Mouse (Mus musculus) WW6 (cell line): Measurements from ENCODE around the gene Dkk3.
"Not testable (repeated sequence)": the region's sequence is repeated elsewhere in the genome, so short reads cannot be mapped to it uniquely, and the experiment has no call there.

ENCODE experiments used
- DNase-seq: peaks from one replicate; pipeline ENCODE4 v3.0.0-alpha.2; 2013; ENCODE audit warnings: low read depth, low spot score

Dkk3 gene

GRCm38 (mm10) chr7:112169955-112170692 is 11.3 kb upstream of the Dkk3 start:
- DNase-seq: no peak

- no peak for DNase-seq
Measured at GRCm38 (mm10) chr7:112165593-112165992, 6.7 kb upstream of the Dkk3 start.

GRCm38 (mm10) chr7:112165032-112165431 is 6.2 kb upstream of the Dkk3 start:
- DNase-seq: not testable (repeated sequence)

GRCm38 (mm10) chr7:112164430-112164829 is 5.6 kb upstream of the Dkk3 start:
- DNase-seq: no peak

GRCm38 (mm10) chr7:112159835-112160234 is 978 bp upstream of the Dkk3 start:
- DNase-seq: no peak

- no peak for DNase-seq
Measured at GRCm38 (mm10) chr7:112158316-112158741, 528 bp downstream of the Dkk3 start.

GRCm38 (mm10) chr7:112157584-112158315 is 1.1 kb downstream of the Dkk3 start:
- no peak for DNase-seq

GRCm38 (mm10) chr7:112155194-112155593 is 3.7 kb downstream of the Dkk3 start:
- no peak for DNase-seq

- DNase-seq: no peak
Measured at GRCm38 (mm10) chr7:112154445-112154844, 4.4 kb downstream of the Dkk3 start.

- DNase-seq: no peak
Measured at GRCm38 (mm10) chr7:112149113-112149512, 9.7 kb downstream of the Dkk3 start.

GRCm38 (mm10) chr7:112147979-112148378 is 10.9 kb downstream of the Dkk3 start:
- DNase-seq: no peak

- DNase-seq: no peak
Measured at GRCm38 (mm10) chr7:112144646-112145179, 14.1 kb downstream of the Dkk3 start.

- no peak for DNase-seq
Measured at GRCm38 (mm10) chr7:112143978-112144377, 14.9 kb downstream of the Dkk3 start.

- no peak for DNase-seq
Measured at GRCm38 (mm10) chr7:112143090-112143500, 15.8 kb downstream of the Dkk3 start.

GRCm38 (mm10) chr7:112142616-112143015 is 16.2 kb downstream of the Dkk3 start:
- no peak for DNase-seq

- DNase-seq: no peak
Measured at GRCm38 (mm10) chr7:112140725-112141124, 18.1 kb downstream of the Dkk3 start.

GRCm38 (mm10) chr7:112138509-112139405 is 20.1 kb downstream of the Dkk3 start:
- no peak for DNase-seq

GRCm38 (mm10) chr7:112138168-112138508 is 20.7 kb downstream of the Dkk3 start:
- DNase-seq: no peak

GRCm38 (mm10) chr7:112136537-112136936 is 22.3 kb downstream of the Dkk3 start:
- no peak for DNase-seq

GRCm38 (mm10) chr7:112135161-112135560 is 23.7 kb downstream of the Dkk3 start:
- DNase-seq: no peak

GRCm38 (mm10) chr7:112133277-112133676 is 25.6 kb downstream of the Dkk3 start:
- no peak for DNase-seq

- no peak for DNase-seq
Measured at GRCm38 (mm10) chr7:112132005-112132404, 26.9 kb downstream of the Dkk3 start.
